Mouse (Mus musculus) liver, postnatal 0 days (tissue): ENCODE measurements around the gene Ralgapa2. TPM values are rescaled to one million over a fixed set of nuclear protein-coding genes. Genes with fewer than 3 reads are reported as not detected.

Source experiments
- ATAC-seq: fragments of 200-750 bp; cut with Nextera tagmentation; 2 replicates; pipeline ENCODE4 v1.8.0; 2017; ENCODE audit warnings: mild to moderate bottlenecking, moderate library complexity
- DNase-seq: peaks from one replicate; pipeline ENCODE4 v3.0.0-alpha.2; 2016
- H3K27ac ChIP-seq: fragments of 300-500 bp; sonication (generic); 2 replicates; pipeline ENCODE4 v1.5.1; 2014; ENCODE audit warnings: antibody characterized with exemption, moderate library complexity, mild to moderate bottlenecking, low read depth
- H3K27me3 ChIP-seq: fragments of 300-500 bp; sonication (generic); 2 replicates; pipeline ENCODE4 v1.6.1; 2014; ENCODE audit warnings: low read length, control low read depth, mixed read lengths; ENCODE audit not compliant: insufficient read depth
- H3K36me3 ChIP-seq: fragments of 300-500 bp; sonication (generic); replicated peaks from 2 replicates; pipeline ENCODE4 v1.6.1; 2014; ENCODE audit warnings: mild to moderate bottlenecking, control low read depth, low read length, moderate library complexity, mixed read lengths; ENCODE audit not compliant: insufficient read depth
- H3K4me1 ChIP-seq: fragments of 300-500 bp; sonication (generic); 2 replicates; pipeline ENCODE4 v1.6.1; 2014; ENCODE audit warnings: antibody characterized with exemption, mild to moderate bottlenecking, control low read depth; ENCODE audit not compliant: insufficient read depth
- H3K4me2 ChIP-seq: fragments of 300-500 bp; sonication (generic); 2 replicates; pipeline ENCODE4 v1.6.1; 2014; ENCODE audit warnings: low read depth, mild to moderate bottlenecking, low read length, moderate library complexity, mixed read lengths
- H3K4me3 ChIP-seq: fragments of 300-500 bp; sonication (generic); 2 replicates; pipeline ENCODE4 v1.5.1; 2014; ENCODE audit warnings: low read depth, low read length
- H3K9ac ChIP-seq: fragments of 300-500 bp; sonication (generic); replicated peaks from 2 replicates; pipeline ENCODE4 v1.6.1; 2014; ENCODE audit warnings: mild to moderate bottlenecking, moderate library complexity
- H3K9me3 ChIP-seq: fragments of 300-500 bp; sonication (generic); 2 replicates; pipeline ENCODE4 v1.6.1; 2016; ENCODE audit warnings: mild to moderate bottlenecking, control low read depth, low read length, mixed read lengths
- CTCF ChIP-seq: sonication (generic); IDR thresholded peaks from 2 replicates; pipeline ENCODE4 v1.5.1; 2016; ENCODE audit warnings: antibody characterized with exemption, low read depth
- EP300 ChIP-seq: IDR thresholded peaks from 2 replicates; pipeline ENCODE4 v1.6.1; 2016; ENCODE audit warnings: antibody characterized with exemption, low read depth, mild to moderate bottlenecking
- WGBS: fragments of 180-500 bp; shearing (Covaris S2); extraction: QIAGEN DNeasy Blood & Tissue Kit; methylation state at CpG from one replicate; pipeline ENCODE4 v1.1.7; 2014; ENCODE audit not compliant: insufficient replicate concordance; 5-methylcytosine and 5-hydroxymethylcytosine counted together
- polyA plus RNA-seq: library from polyadenylated mRNA; unstranded; fragments of >200 nt; fragmentation: Nextera tagmentation; extraction: Ambion mirVana; gene quantifications from 2 replicates; pipeline ENCODE4 v1.2.1, GENCODE M21; 2015

Gene Ralgapa2
- polyA plus RNA-seq, 1 experiment from 2014 or later: 4.1 TPM

GRCm38 (mm10) chr2:146400738-146401137 is 111.4 kb downstream of the Ralgapa2 start:
- Histone ChIP-seq H3K27ac (no peak overlapping the region), H3K4me1 (no peaks in the 10 kb centered on the region), H3K4me2 (no peak overlapping the region), H3K36me3 (peaks cover 13% of the 10 kb centered on the region), H3K9ac (no peak overlapping the region), H3K4me3 (no peak overlapping the region), H3K27me3 (no peaks in the 10 kb centered on the region), H3K9me3 (no peaks in the 10 kb centered on the region)
- ATAC-seq: no peak
- TF ChIP-seq EP300 (no peak), CTCF (no peak)
- DNase-seq: no peak
- WGBS: 78% methylated on average over 2 of the region's 2 CpGs

- Histone ChIP-seq H3K27ac (no peak overlapping the region), H3K4me3 (no peak overlapping the region), H3K36me3 (peaks cover 12% of the 10 kb centered on the region), H3K9ac (no peak overlapping the region), H3K27me3 (no peaks in the 10 kb centered on the region), H3K4me1 (no peaks in the 10 kb centered on the region), H3K9me3 (no peaks in the 10 kb centered on the region), H3K4me2 (no peak overlapping the region)
- no peak for TF ChIP-seq CTCF
- no peak for TF ChIP-seq EP300
- 84% methylated on average over 6 of the region's 6 CpGs for whole genome bisulfite sequencing
- DNase-seq (no peak), ATAC-seq (no peak)
These were observed 113.8 kb downstream of the Ralgapa2 start for GRCm38 (mm10) chr2:146398211-146398865.

GRCm38 (mm10) chr2:146387211-146387610 is 124.9 kb downstream of the Ralgapa2 start:
- ATAC-seq (no peak), DNase-seq (no peak)
- H3K9ac ChIP-seq: no peak overlapping the region
- H3K27ac ChIP-seq: no peak overlapping the region
- no peaks in the 10 kb centered on the region for H3K4me1 ChIP-seq
- H3K9me3 ChIP-seq: no peaks in the 10 kb centered on the region
- peaks cover 18% of the 10 kb centered on the region; the same call in 1 of the 2 replicates for H3K36me3 ChIP-seq
- H3K4me2 ChIP-seq: no peak overlapping the region
- 72% methylated on average over 2 of the region's 2 CpGs for WGBS
- no peaks in the 10 kb centered on the region for H3K27me3 ChIP-seq
- TF ChIP-seq EP300 (no peak), CTCF (no peak)
- no peak overlapping the region for H3K4me3 ChIP-seq

- H3K36me3 ChIP-seq: peaks cover 13% of the 10 kb centered on the region; the same call in 1 of the 2 replicates
- H3K9me3 ChIP-seq: no peaks in the 10 kb centered on the region
- ATAC-seq (no peak), DNase-seq (no peak)
- no peaks in the 10 kb centered on the region for H3K4me1 ChIP-seq
- no peak overlapping the region for H3K4me3 ChIP-seq
- no peak overlapping the region for H3K4me2 ChIP-seq
- H3K27me3 ChIP-seq: no peaks in the 10 kb centered on the region
- 35% methylated on average over 1 of the region's 1 CpGs for WGBS
- H3K9ac ChIP-seq: no peak overlapping the region
- H3K27ac ChIP-seq: no peak overlapping the region
- TF ChIP-seq EP300: no peak
- 0 out of 2 replicates have a peak, but pooled peaks have one; percentile 24 for TF ChIP-seq CTCF
These were observed 127.6 kb downstream of the Ralgapa2 start for GRCm38 (mm10) chr2:146384582-146384981.

GRCm38 (mm10) chr2:146376293-146376692 is 135.9 kb downstream of the Ralgapa2 start:
- Histone ChIP-seq H3K36me3 (0 out of 2 replicates have a peak, but pooled peaks cover 2% of the 10 kb centered on the region), H3K4me3 (no peak overlapping the region), H3K27me3 (no peaks in the 10 kb centered on the region), H3K4me1 (no peaks in the 10 kb centered on the region), H3K9me3 (no peaks in the 10 kb centered on the region), H3K9ac (no peak overlapping the region), H3K4me2 (no peak overlapping the region), H3K27ac (peak overlapping the region; percentile 81)
- ATAC-seq (peak; percentile 96), DNase-seq (peak; percentile 29)
- WGBS: 60% methylated on average over 5 of the region's 5 CpGs
- TF ChIP-seq EP300: peak; percentile 47; the same call in 1 of the 2 replicates
- no peak for TF ChIP-seq CTCF

- Histone ChIP-seq H3K9ac (no peak overlapping the region), H3K27ac (no peak overlapping the region), H3K36me3 (peaks cover 8% of the 10 kb centered on the region), H3K9me3 (no peaks in the 10 kb centered on the region), H3K4me2 (no peak overlapping the region), H3K4me3 (no peak overlapping the region), H3K4me1 (no peaks in the 10 kb centered on the region), H3K27me3 (no peaks in the 10 kb centered on the region)
- TF ChIP-seq CTCF: no peak
- no peak for TF ChIP-seq EP300
- ATAC-seq (no peak), DNase-seq (no peak)
- WGBS: 79% methylated on average over 12 of the region's 12 CpGs
These were observed 146.0 kb downstream of the Ralgapa2 start for GRCm38 (mm10) chr2:146366098-146366497.
